Mouse (Mus musculus) neural tube, postnatal 0 days (tissue): Measurements from ENCODE around the gene Rngtt. TPM values are rescaled to one million over a fixed set of nuclear protein-coding genes. Genes with fewer than 3 reads are reported as not detected.

Experiments
- microRNA-seq: library from miRNA; unstranded; fragments of <30 nt; microRNA quantifications from one replicate; pipeline ENCODE4, GENCODE M21; 2016
- polyA plus RNA-seq: library from polyadenylated mRNA; unstranded; fragments of >200 nt; fragmentation: Nextera tagmentation; extraction: Ambion mirVana; gene quantifications from 2 replicates; pipeline ENCODE4 v1.2.1, GENCODE M21; 2015

The Rngtt gene
- 12.8 and 13.3 TPM in 2 replicates for polyA plus RNA-seq

GRCm38 (mm10) chr4:33309764-33310757 is at the start of gene Rngtt:
Gene Rngtt (plus strand): TSS chr4:33310311.

DNA sequence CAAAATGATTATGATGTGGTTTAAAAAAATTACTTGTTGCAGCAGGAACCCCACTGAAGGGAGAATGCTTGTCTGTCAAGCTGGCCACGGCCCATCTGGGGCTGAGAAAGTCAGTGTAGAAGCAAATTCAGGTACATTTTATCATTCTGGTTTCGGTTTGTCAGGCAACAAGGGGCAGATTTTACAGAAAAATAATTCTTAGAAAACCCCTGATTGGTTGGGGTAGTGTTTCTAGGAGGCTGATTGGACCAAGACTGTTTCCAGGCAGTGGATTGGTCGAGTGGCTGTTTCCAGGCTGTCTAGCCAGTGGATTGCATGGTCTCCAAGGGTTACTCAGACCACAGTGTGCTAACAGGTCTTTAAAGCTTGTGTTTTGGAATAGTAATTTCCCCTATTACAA is 20.1 kb upstream of the Rngtt start, which contains the start of gene Pnrc1:
Gene Pnrc1 (minus strand): TSS at position 162 of the 400 bp plus-strand sequence.

Small RNA genes within 50 kb of the gene (microRNA-seq; reads per million reads assigned to microRNA genes)
- gene Mir8118, result not detected

Other genes with a start within 250 kb of the Rngtt start
- gene Gabrr2, start 247.3 kb upstream of the Rngtt start, polyA plus RNA-seq, result 0.14 TPM in 1 of 2 replicates, not detected in the other
- gene Gabrr1, start 177.8 kb upstream of the Rngtt start, polyA plus RNA-seq, result 0.40 and 0.45 TPM in 2 replicates
- 2.2 and 3.5 TPM in 2 replicates for gene Pm20d2, start 120.6 kb upstream of the Rngtt start, polyA plus RNA-seq
- gene Srsf12, start 101.3 kb upstream of the Rngtt start, polyA plus RNA-seq, result 72.0 and 76.1 TPM in 2 replicates
- 46.0 and 55.5 TPM in 2 replicates for gene Pnrc1, start 20.1 kb upstream of the Rngtt start, polyA plus RNA-seq